Mouse (Mus musculus) forebrain, embryonic 15.5 days (tissue): ENCODE data around the gene Grb10. TPM values are rescaled to one million over a fixed set of nuclear protein-coding genes. Genes with fewer than 3 reads are reported as not detected.

Experiments used
- ATAC-seq: fragments of 200-750 bp; cut with Nextera tagmentation; replicated peaks from 2 replicates; pipeline ENCODE4 v1.8.0; 2017; ENCODE audit warnings: mild to moderate bottlenecking, moderate TSS enrichment, moderate library complexity
- H3K27ac ChIP-seq: fragments of 300-500 bp; sonication (generic); replicated peaks from 2 replicates; pipeline ENCODE4 v1.5.1; 2015; ENCODE audit warnings: mild to moderate bottlenecking, inconsistent platforms
- H3K27me3 ChIP-seq: fragments of 300-500 bp; sonication (generic); 2 replicates; pipeline ENCODE4 v1.6.1; 2015; ENCODE audit warnings: inconsistent platforms
- H3K36me3 ChIP-seq: fragments of 300-500 bp; sonication (generic); 2 replicates; pipeline ENCODE4 v1.6.1; 2015; ENCODE audit warnings: mild to moderate bottlenecking, inconsistent platforms
- H3K4me1 ChIP-seq: fragments of 300-500 bp; sonication (generic); 2 replicates; pipeline ENCODE4 v1.6.1; 2015; ENCODE audit warnings: inconsistent platforms
- H3K4me2 ChIP-seq: fragments of 300-500 bp; sonication (generic); replicated peaks from 2 replicates; pipeline ENCODE4 v1.6.1; 2015; ENCODE audit warnings: mild to moderate bottlenecking, inconsistent platforms
- H3K4me3 ChIP-seq: fragments of 300-500 bp; sonication (generic); 2 replicates; pipeline ENCODE4 v1.5.1; 2015; ENCODE audit warnings: mild to moderate bottlenecking, inconsistent platforms
- H3K9ac ChIP-seq: fragments of 300-500 bp; sonication (generic); replicated peaks from 2 replicates; pipeline ENCODE4 v1.6.1; 2015; ENCODE audit warnings: mild to moderate bottlenecking, inconsistent platforms
- H3K9me3 ChIP-seq: fragments of 300-500 bp; sonication (generic); 2 replicates; pipeline ENCODE4 v1.6.1; 2016; ENCODE audit warnings: inconsistent platforms
- WGBS: fragments of 180-500 bp; shearing (Covaris S2); methylation state at CpG from one replicate; pipeline ENCODE4 v1.1.7; 2015; ENCODE audit warnings: mixed read lengths; 5-methylcytosine and 5-hydroxymethylcytosine counted together
- polyA plus RNA-seq: library from polyadenylated mRNA; unstranded; fragments of >200 nt; fragmentation: Nextera tagmentation; extraction: Ambion mirVana; gene quantifications from 2 replicates; pipeline ENCODE4 v1.2.1, GENCODE M21; 2015

Gene Grb10
- polyA plus RNA-seq, 1 experiment from 2014 or later: 97.9 TPM

- Histone ChIP-seq H3K4me1 (0 out of 2 replicates have a peak, but pooled peaks cover 17% of the 10 kb centered on the region), H3K27me3 (peaks cover 70% of the 10 kb centered on the region), H3K36me3 (no peaks in the 10 kb centered on the region), H3K9me3 (no peaks in the 10 kb centered on the region), H3K9ac (no peak overlapping the region), H3K27ac (no peak overlapping the region), H3K4me2 (no peak overlapping the region), H3K4me3 (no peak overlapping the region)
- 93% methylated on average over 4 of the region's 4 CpGs for WGBS
- no peak for ATAC-seq
These were observed 1.9 kb upstream of the Grb10 start for GRCm38 (mm10) chr11:12040391-12040790.

- H3K36me3 ChIP-seq: no peaks in the 10 kb centered on the region
- H3K27ac ChIP-seq: no peak overlapping the region
- no peaks in the 10 kb centered on the region for H3K9me3 ChIP-seq
- WGBS: 48% methylated on average over 6 of the region's 6 CpGs
- H3K4me2 ChIP-seq: no peak overlapping the region
- H3K27me3 ChIP-seq: peaks cover 73% of the 10 kb centered on the region
- H3K4me1 ChIP-seq: 0 out of 2 replicates have a peak, but pooled peaks cover 17% of the 10 kb centered on the region
- H3K4me3 ChIP-seq: no peak overlapping the region
- no peak for ATAC-seq
- H3K9ac ChIP-seq: no peak overlapping the region
These were observed 1.3 kb upstream of the Grb10 start for GRCm38 (mm10) chr11:12039748-12040147.

GRCm38 (mm10) chr11:12039098-12039497 is 615 bp upstream of the Grb10 start:
- peak; percentile 45; the same call in 1 of the 2 replicates for ATAC-seq
- no peaks in the 10 kb centered on the region for H3K9me3 ChIP-seq

GRCm38 (mm10) chr11:12037689-12038469 is 604 bp downstream of the Grb10 start:
- Histone ChIP-seq H3K4me3 (peak overlapping the region; percentile 51), H3K27me3 (peaks cover 87% of the 10 kb centered on the region), H3K27ac (peak overlapping the region; percentile 19; the same call in 1 of the 2 replicates), H3K9ac (peak overlapping the region; percentile 39), H3K9me3 (no peaks in the 10 kb centered on the region), H3K4me2 (peak overlapping the region; percentile 48), H3K36me3 (no peaks in the 10 kb centered on the region), H3K4me1 (peaks cover 17% of the 10 kb centered on the region; the same call in 1 of the 2 replicates)
- peak; percentile 3 for ATAC-seq
- 4% methylated on average over 48 of the region's 48 CpGs for WGBS

More at GRCm38 (mm10) chr11:12039098-12039497, 615 bp upstream of the Grb10 start:
- Histone ChIP-seq H3K27ac (no peak overlapping the region), H3K4me2 (no peak overlapping the region), H3K4me3 (no peak overlapping the region), H3K4me1 (0 out of 2 replicates have a peak, but pooled peaks cover 17% of the 10 kb centered on the region), H3K27me3 (peaks cover 80% of the 10 kb centered on the region), H3K9ac (no peak overlapping the region), H3K36me3 (no peaks in the 10 kb centered on the region)
- WGBS: 20% methylated on average over 3 of the region's 3 CpGs

GRCm38 (mm10) chr11:12037075-12037686 is 1.3 kb downstream of the Grb10 start:
- H3K27ac ChIP-seq: peak overlapping the region; percentile 63
- no peaks in the 10 kb centered on the region for H3K9me3 ChIP-seq
- peak overlapping the region; percentile 51 for H3K4me3 ChIP-seq
- H3K4me1 ChIP-seq: peaks cover 17% of the 10 kb centered on the region; the same call in 1 of the 2 replicates
- no peaks in the 10 kb centered on the region for H3K36me3 ChIP-seq
- ATAC-seq: peak; percentile 61
- H3K4me2 ChIP-seq: peak overlapping the region; percentile 48
- under 1% methylated on average over 73 of the region's 93 CpGs for WGBS
- peak overlapping the region; percentile 39 for H3K9ac ChIP-seq
- H3K27me3 ChIP-seq: peaks cover 89% of the 10 kb centered on the region

GRCm38 (mm10) chr11:12035916-12036910 is 2.3 kb downstream of the Grb10 start:
- 1% methylated on average over 65 of the region's 65 CpGs for whole genome bisulfite sequencing
- H3K27me3 ChIP-seq: peaks cover 89% of the 10 kb centered on the region
- H3K4me1 ChIP-seq: peaks cover 17% of the 10 kb centered on the region; the same call in 1 of the 2 replicates
- H3K27ac ChIP-seq: peak overlapping the region; percentile 63
- H3K36me3 ChIP-seq: no peaks in the 10 kb centered on the region
- ATAC-seq: peak; percentile 8; the same call in 1 of the 2 replicates
- peak overlapping the region; percentile 51 for H3K4me3 ChIP-seq
- H3K9me3 ChIP-seq: no peaks in the 10 kb centered on the region
- peak overlapping the region; percentile 48 for H3K4me2 ChIP-seq
- peak overlapping the region; percentile 39 for H3K9ac ChIP-seq

GRCm38 (mm10) chr11:12035324-12035723 is 3.2 kb downstream of the Grb10 start:
- Histone ChIP-seq H3K27me3 (peaks cover 87% of the 10 kb centered on the region), H3K4me2 (peak overlapping the region; percentile 48), H3K27ac (0 out of 2 replicates have a peak overlapping the region, but pooled peaks have one; percentile 16), H3K4me1 (peaks cover 17% of the 10 kb centered on the region; the same call in 1 of the 2 replicates), H3K4me3 (peak overlapping the region; percentile 51), H3K9me3 (no peaks in the 10 kb centered on the region), H3K36me3 (no peaks in the 10 kb centered on the region), H3K9ac (no peak overlapping the region; the same call in 1 of the 2 replicates)
- WGBS: 6% methylated on average over 12 of the region's 12 CpGs
- no peak for ATAC-seq

GRCm38 (mm10) chr11:12034781-12035180 is 3.7 kb downstream of the Grb10 start:
- Histone ChIP-seq H3K4me3 (peak overlapping the region; percentile 51; the same call in 1 of the 2 replicates), H3K27ac (no peak overlapping the region), H3K36me3 (no peaks in the 10 kb centered on the region), H3K4me1 (peaks cover 17% of the 10 kb centered on the region; the same call in 1 of the 2 replicates), H3K9me3 (no peaks in the 10 kb centered on the region), H3K9ac (no peak overlapping the region), H3K4me2 (peak overlapping the region; percentile 48), H3K27me3 (peaks cover 87% of the 10 kb centered on the region)
- ATAC-seq: no peak
- WGBS: 48% methylated on average over 4 of the region's 4 CpGs

- 30% methylated on average over 5 of the region's 5 CpGs for WGBS
- H3K9me3 ChIP-seq: no peaks in the 10 kb centered on the region
- H3K36me3 ChIP-seq: no peaks in the 10 kb centered on the region
- ATAC-seq: no peak
- peak overlapping the region; percentile 48 for H3K4me2 ChIP-seq
- H3K9ac ChIP-seq: no peak overlapping the region
- no peak overlapping the region for H3K4me3 ChIP-seq
- peaks cover 17% of the 10 kb centered on the region; the same call in 1 of the 2 replicates for H3K4me1 ChIP-seq
- peaks cover 87% of the 10 kb centered on the region for H3K27me3 ChIP-seq
- no peak overlapping the region for H3K27ac ChIP-seq
These were observed 4.1 kb downstream of the Grb10 start for GRCm38 (mm10) chr11:12034371-12034770.

GRCm38 (mm10) chr11:12032831-12033230 is 5.7 kb downstream of the Grb10 start:
- H3K4me2 ChIP-seq: no peak overlapping the region; the same call in 1 of the 2 replicates
- no peaks in the 10 kb centered on the region for H3K36me3 ChIP-seq
- peaks cover 16% of the 10 kb centered on the region; the same call in 1 of the 2 replicates for H3K4me1 ChIP-seq
- no peak overlapping the region for H3K4me3 ChIP-seq
- H3K9ac ChIP-seq: no peak overlapping the region
- ATAC-seq: no peak
- WGBS: 27% methylated on average over 5 of the region's 5 CpGs
- no peak overlapping the region for H3K27ac ChIP-seq
- no peaks in the 10 kb centered on the region for H3K9me3 ChIP-seq
- peaks cover 89% of the 10 kb centered on the region for H3K27me3 ChIP-seq

- WGBS: 55% methylated on average over 17 of the region's 17 CpGs
- Histone ChIP-seq H3K4me2 (peak overlapping the region; percentile 58), H3K4me3 (peak overlapping the region; percentile 42), H3K27me3 (peaks cover 66% of the 10 kb centered on the region), H3K9me3 (peaks cover 13% of the 10 kb centered on the region; the same call in 1 of the 2 replicates), H3K9ac (0 out of 2 replicates have a peak overlapping the region, but pooled peaks have one; percentile 13), H3K36me3 (peaks cover 7% of the 10 kb centered on the region), H3K4me1 (0 out of 2 replicates have a peak, but pooled peaks cover 3% of the 10 kb centered on the region), H3K27ac (peak overlapping the region; percentile 46; the same call in 1 of the 2 replicates)
- peak; percentile 47; the same call in 1 of the 2 replicates for ATAC-seq
These were observed 11.8 kb downstream of the Grb10 start for GRCm38 (mm10) chr11:12026638-12027037.
